Mouse (Mus musculus) hindbrain, embryonic 13.5 days (tissue): ENCODE results near the gene Dffb. TPM values are rescaled to one million over a fixed set of nuclear protein-coding genes. Genes with fewer than 3 reads are reported as not detected.

Experiments used
- ATAC-seq: fragments of 200-750 bp; cut with Nextera tagmentation; 2 replicates; pipeline ENCODE4 v1.8.0; 2017; ENCODE audit warnings: moderate TSS enrichment; ENCODE audit not compliant: low FRiP score
- H3K27ac ChIP-seq: fragments of 300-500 bp; sonication (generic); 2 replicates; pipeline ENCODE4 v1.5.1; 2015; ENCODE audit warnings: inconsistent platforms, mild to moderate bottlenecking, moderate library complexity
- H3K27me3 ChIP-seq: fragments of 300-500 bp; sonication (generic); 2 replicates; pipeline ENCODE4 v1.6.1; 2015; ENCODE audit warnings: mild to moderate bottlenecking, inconsistent platforms
- H3K36me3 ChIP-seq: fragments of 300-500 bp; sonication (generic); 2 replicates; pipeline ENCODE4 v1.6.1; 2015; ENCODE audit warnings: mild to moderate bottlenecking, inconsistent platforms
- H3K4me1 ChIP-seq: fragments of 300-500 bp; sonication (generic); replicated peaks from 2 replicates; pipeline ENCODE4 v1.6.1; 2015; ENCODE audit warnings: inconsistent platforms
- H3K4me2 ChIP-seq: fragments of 300-500 bp; sonication (generic); 2 replicates; pipeline ENCODE4 v1.6.1; 2015; ENCODE audit warnings: inconsistent platforms, mild to moderate bottlenecking, moderate library complexity
- H3K4me3 ChIP-seq: fragments of 300-500 bp; sonication (generic); 2 replicates; pipeline ENCODE4 v1.5.1; 2015; ENCODE audit warnings: mild to moderate bottlenecking, inconsistent platforms
- H3K9ac ChIP-seq: fragments of 300-500 bp; sonication (generic); 2 replicates; pipeline ENCODE4 v1.6.1; 2015; ENCODE audit warnings: mild to moderate bottlenecking, inconsistent platforms
- H3K9me3 ChIP-seq: fragments of 300-500 bp; sonication (generic); 2 replicates; pipeline ENCODE4 v1.6.1; 2016; ENCODE audit warnings: inconsistent platforms
- WGBS: fragments of 180-500 bp; shearing (Covaris S2); methylation state at CpG from one replicate; pipeline ENCODE4 v1.1.7; 2015; 5-methylcytosine and 5-hydroxymethylcytosine counted together
- polyA plus RNA-seq: library from polyadenylated mRNA; unstranded; fragments of >200 nt; fragmentation: Nextera tagmentation; extraction: Ambion mirVana; gene quantifications from 2 replicates; pipeline ENCODE4 v1.2.1, GENCODE M21; 2015

Gene Dffb
- polyA plus RNA-seq, 1 experiment from 2014 or later: 10.1 TPM

DNA sequence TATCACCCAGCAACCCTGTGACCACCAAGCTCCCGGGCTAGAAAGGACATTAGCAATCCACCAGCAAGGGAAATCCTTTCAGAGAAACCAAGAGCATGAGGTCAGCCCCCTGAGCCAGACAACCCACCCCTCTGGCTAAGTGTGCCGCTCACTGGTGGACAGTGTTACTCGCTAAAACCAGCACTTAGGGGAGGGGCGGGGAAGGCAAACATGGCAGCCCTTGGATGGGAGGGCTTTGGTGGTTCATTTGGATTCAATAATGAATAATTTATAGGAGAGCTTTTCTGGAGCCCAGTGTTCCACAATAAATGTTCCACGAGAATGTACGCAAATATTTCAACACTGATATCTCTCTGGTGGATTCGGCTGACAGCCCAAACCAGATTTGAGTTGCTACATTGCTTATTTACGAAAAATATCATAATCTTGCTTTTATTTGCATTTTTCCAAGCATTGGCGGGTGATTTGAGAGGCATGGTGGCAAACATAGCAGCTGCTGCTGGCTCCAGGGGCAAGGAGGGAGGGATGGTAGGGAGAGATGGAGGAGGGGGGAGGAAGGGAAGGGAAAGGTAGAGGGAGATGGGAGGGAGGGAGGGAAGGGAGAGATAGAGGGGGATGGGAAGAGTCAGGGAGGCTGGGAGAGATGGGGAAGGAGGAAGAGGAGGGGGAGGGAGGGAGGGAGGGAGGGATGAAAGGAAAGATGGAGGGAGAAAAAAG lies 54.3 kb downstream of the Dffb start:
- Histone ChIP-seq H3K4me1 (peaks cover 12% of the 10 kb centered on the region), H3K27ac (peak overlapping the region; percentile 31), H3K9ac (no peak overlapping the region), H3K4me3 (no peak overlapping the region), H3K27me3 (peaks cover 10% of the 10 kb centered on the region; the same call in 1 of the 2 replicates), H3K4me2 (no peak overlapping the region), H3K9me3 (no peaks in the 10 kb centered on the region), H3K36me3 (no peaks in the 10 kb centered on the region)
- WGBS: 48% methylated on average over 9 of the region's 9 CpGs
- ATAC-seq: no peak

GRCm38 (mm10) chr4:153917773-153918500 lies 57.0 kb downstream of the Dffb start:
- no peak overlapping the region for H3K9ac ChIP-seq
- no peak overlapping the region; the same call in 1 of the 2 replicates for H3K27ac ChIP-seq
- H3K4me2 ChIP-seq: no peak overlapping the region
- no peak overlapping the region for H3K4me3 ChIP-seq
- 59% methylated on average over 8 of the region's 8 CpGs for WGBS
- H3K36me3 ChIP-seq: no peaks in the 10 kb centered on the region
- peaks cover 12% of the 10 kb centered on the region for H3K4me1 ChIP-seq
- no peak for ATAC-seq
- no peaks in the 10 kb centered on the region for H3K9me3 ChIP-seq
- peaks cover 7% of the 10 kb centered on the region; the same call in 1 of the 2 replicates for H3K27me3 ChIP-seq

Other genes starting within 250 kb of the Dffb start
- gene A430005L14Rik, start 17.9 kb downstream of the Dffb start, polyA plus RNA-seq: 65.7 and 69.2 TPM in 2 replicates
- 16.1 and 19.9 TPM in 2 replicates for gene Cep104, start 68 bp upstream of the Dffb start, polyA plus RNA-seq
- gene Lrrc47, start 36.6 kb upstream of the Dffb start, polyA plus RNA-seq: 20.3 and 24.4 TPM in 2 replicates
- gene Smim1, start 51.1 kb upstream of the Dffb start, polyA plus RNA-seq: 7.3 and 8.1 TPM in 2 replicates
- not detected in 2 replicates for gene Ccdc27, start 67.6 kb upstream of the Dffb start, polyA plus RNA-seq
- gene Trp73, start 165.1 kb upstream of the Dffb start, polyA plus RNA-seq: 0.36 and 0.97 TPM in 2 replicates
- gene Wrap73, start 167.2 kb upstream of the Dffb start, polyA plus RNA-seq: 46.0 and 47.3 TPM in 2 replicates
- gene Tprgl, start 185.5 kb upstream of the Dffb start, polyA plus RNA-seq: 160 and 169 TPM in 2 replicates
- 9.6 and 10.2 TPM in 2 replicates for gene Megf6, start 195.6 kb upstream of the Dffb start, polyA plus RNA-seq